Mouse (Mus musculus): ENCODE measurements around the gene Atxn7l3. TPM values are rescaled to one million over a fixed set of nuclear protein-coding genes. Genes with fewer than 3 reads are reported as not detected.
A peak's percentile ranks its signal among the peaks of the same experiment; 100 is the strongest.

The Atxn7l3 gene
- polyA plus RNA-seq, 1 experiment from 2014 or later = 15.2 TPM

DNA sequence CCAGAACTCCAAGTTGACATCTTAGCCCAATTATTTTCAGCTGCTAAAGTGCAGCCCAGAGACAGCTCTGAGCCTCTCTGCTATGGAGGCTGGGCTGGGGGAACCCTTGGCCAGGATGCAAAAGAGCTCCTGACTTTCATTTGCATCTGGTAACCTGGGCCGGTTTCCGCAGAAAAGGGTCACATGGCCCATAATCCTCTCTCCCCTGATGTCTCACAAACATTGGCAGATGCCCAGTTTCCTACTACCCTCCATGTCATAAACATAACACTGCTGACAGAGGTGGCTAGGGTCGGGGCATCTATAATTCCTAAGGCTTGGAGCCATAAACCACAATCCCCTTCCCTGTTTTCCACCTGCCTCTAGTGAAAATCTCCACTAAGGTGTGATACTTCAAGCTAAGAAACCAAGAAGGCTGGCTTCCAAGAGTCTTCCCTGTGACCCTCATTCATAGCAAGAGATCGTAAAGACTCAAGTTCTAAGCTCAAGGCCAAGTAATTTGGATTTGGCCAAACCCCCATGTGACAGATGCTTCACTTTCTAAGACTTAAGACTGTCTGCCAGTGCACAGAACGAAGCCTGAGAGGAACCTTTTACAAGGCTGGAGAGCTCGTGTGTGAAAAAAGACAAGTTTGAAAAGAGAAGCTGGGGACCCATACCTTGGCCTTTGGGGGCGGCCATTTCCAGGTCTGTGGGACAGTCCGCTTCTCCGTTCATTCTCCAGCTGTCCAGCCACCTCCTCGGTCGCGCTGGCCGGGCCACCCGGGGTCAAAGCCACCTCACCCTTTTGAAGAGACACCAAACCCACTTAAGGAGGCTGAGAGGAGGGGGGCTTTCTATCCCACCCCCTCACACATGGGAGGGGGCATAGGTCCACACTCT, 19.5 kb upstream of the Atxn7l3 start:
- no peaks in the 10 kb centered on the region for H3K9me3 ChIP-seq (ENCODE audit: control insufficient read depth, low read length)
- peak overlapping the region; percentile 86 for H3K4me2 ChIP-seq
- ATAC-seq (ENCODE audit: low FRiP score) = no peak
- peak overlapping the region; percentile 98 for H3K4me3 ChIP-seq (ENCODE audit: low read depth, low read length)
- H3K36me3 ChIP-seq (ENCODE audit: control insufficient read depth, insufficient read depth, low read length) = peaks cover 10% of the 10 kb centered on the region; the same call in 1 of the 2 replicates
- peak overlapping the region; percentile 27; the same call in 1 of the 2 replicates for H3K27ac ChIP-seq (ENCODE audit: low read depth, low read length)
- WGBS = 13% methylated on average over 14 of the region's 14 CpGs
- no peaks in the 10 kb centered on the region for H3K27me3 ChIP-seq (ENCODE audit: control insufficient read depth, insufficient read depth, low read length)
- DNase-seq (ENCODE audit: low spot score, missing footprints) = peak; percentile 91
- peaks cover 21% of the 10 kb centered on the region for H3K4me1 ChIP-seq (ENCODE audit: control insufficient read depth, insufficient read depth, low read length)
- peak overlapping the region; percentile 100 for H3K9ac ChIP-seq (ENCODE audit: low read length)

DNA sequence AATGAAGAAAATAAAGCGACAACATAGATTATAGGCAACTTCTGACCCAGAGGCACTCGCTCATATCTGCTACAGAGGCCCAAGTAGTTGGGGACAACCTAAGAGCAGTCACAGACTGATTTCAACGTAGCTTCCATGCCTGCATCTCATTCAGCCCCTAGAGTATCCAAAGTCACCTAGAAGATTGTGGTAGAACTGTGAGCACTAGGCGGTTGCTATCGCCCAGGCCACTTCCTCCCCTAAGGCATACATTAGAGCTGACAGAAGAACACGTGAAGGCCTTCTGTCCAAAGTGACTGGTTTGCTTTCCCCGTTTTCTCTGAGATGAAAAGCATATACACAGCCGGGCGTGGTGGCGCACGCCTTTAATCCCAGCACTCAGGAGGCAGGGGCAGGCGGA, 17.9 kb upstream of the Atxn7l3 start:
- peaks cover 31% of the 10 kb centered on the region for H3K4me1 ChIP-seq (ENCODE audit: control insufficient read depth, insufficient read depth, low read length)
- H3K4me2 ChIP-seq = no peak overlapping the region
- no peaks in the 10 kb centered on the region for H3K27me3 ChIP-seq (ENCODE audit: control insufficient read depth, insufficient read depth, low read length)
- whole genome bisulfite sequencing = 89% methylated on average over 12 of the region's 12 CpGs
- ATAC-seq (ENCODE audit: low FRiP score) (no peak), DNase-seq (ENCODE audit: low spot score, missing footprints) (peak; percentile 72)
- H3K4me3 ChIP-seq (ENCODE audit: low read depth, low read length) = no peak overlapping the region
- no peaks in the 10 kb centered on the region for H3K9me3 ChIP-seq (ENCODE audit: control insufficient read depth, low read length)
- no peak overlapping the region for H3K27ac ChIP-seq (ENCODE audit: low read depth, low read length)
- H3K9ac ChIP-seq (ENCODE audit: low read length) = no peak overlapping the region
- H3K36me3 ChIP-seq (ENCODE audit: control insufficient read depth, insufficient read depth, low read length) = peaks cover 13% of the 10 kb centered on the region; the same call in 1 of the 2 replicates

DNA sequence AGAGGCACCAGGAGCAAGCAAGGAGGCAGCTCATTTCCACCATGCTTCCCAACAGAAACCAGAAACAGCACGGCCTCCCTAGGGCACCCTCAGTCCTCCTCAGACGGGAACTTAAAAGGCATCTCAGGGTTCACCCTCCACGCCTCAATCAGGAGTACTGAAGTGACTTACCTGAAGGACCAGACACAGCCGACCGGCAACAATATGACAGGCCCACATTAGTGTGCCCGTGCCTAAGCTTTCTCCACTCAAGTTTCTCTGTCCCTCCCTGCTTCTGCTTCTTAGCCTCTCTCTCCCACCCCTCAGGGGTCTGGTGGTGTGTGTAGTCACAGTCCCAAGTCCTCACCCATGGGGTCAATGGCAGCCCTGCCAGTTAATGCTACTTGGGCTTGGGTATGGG, 16.2 kb upstream of the Atxn7l3 start:
- Histone ChIP-seq H3K9me3 (ENCODE audit: control insufficient read depth, low read length) (no peaks in the 10 kb centered on the region), H3K27ac (ENCODE audit: low read depth, low read length) (no peak overlapping the region), H3K27me3 (ENCODE audit: control insufficient read depth, insufficient read depth, low read length) (no peaks in the 10 kb centered on the region), H3K4me3 (ENCODE audit: low read depth, low read length) (no peak overlapping the region), H3K4me2 (no peak overlapping the region), H3K4me1 (ENCODE audit: control insufficient read depth, insufficient read depth, low read length) (peaks cover 37% of the 10 kb centered on the region), H3K36me3 (ENCODE audit: control insufficient read depth, insufficient read depth, low read length) (peaks cover 18% of the 10 kb centered on the region), H3K9ac (ENCODE audit: low read length) (no peak overlapping the region)
- ATAC-seq (ENCODE audit: low FRiP score) (no peak), DNase-seq (ENCODE audit: low spot score, missing footprints) (peak; percentile 81)
- 86% methylated on average over 6 of the region's 6 CpGs for WGBS

DNA sequence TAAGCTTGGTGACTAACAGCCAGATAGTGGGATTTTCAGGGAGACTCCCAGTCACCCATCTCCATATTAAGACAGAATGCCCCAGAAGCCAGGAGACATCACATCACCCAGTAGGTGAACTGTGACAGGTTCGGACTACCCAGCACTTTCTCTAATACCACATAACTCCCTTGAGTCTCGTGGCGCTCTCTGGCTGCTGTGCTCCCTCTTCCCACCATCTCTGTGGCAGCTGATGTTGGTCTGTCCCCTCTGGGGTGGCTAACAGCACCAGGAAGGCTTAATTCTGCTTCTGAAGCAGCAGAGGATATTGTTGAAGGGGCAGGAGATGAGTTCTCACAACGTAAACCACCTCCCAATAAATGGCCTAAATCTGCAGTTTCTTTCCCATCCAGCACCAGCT, 15.5 kb upstream of the Atxn7l3 start:
- H3K4me1 ChIP-seq (ENCODE audit: control insufficient read depth, insufficient read depth, low read length) = peaks cover 37% of the 10 kb centered on the region

DNA sequence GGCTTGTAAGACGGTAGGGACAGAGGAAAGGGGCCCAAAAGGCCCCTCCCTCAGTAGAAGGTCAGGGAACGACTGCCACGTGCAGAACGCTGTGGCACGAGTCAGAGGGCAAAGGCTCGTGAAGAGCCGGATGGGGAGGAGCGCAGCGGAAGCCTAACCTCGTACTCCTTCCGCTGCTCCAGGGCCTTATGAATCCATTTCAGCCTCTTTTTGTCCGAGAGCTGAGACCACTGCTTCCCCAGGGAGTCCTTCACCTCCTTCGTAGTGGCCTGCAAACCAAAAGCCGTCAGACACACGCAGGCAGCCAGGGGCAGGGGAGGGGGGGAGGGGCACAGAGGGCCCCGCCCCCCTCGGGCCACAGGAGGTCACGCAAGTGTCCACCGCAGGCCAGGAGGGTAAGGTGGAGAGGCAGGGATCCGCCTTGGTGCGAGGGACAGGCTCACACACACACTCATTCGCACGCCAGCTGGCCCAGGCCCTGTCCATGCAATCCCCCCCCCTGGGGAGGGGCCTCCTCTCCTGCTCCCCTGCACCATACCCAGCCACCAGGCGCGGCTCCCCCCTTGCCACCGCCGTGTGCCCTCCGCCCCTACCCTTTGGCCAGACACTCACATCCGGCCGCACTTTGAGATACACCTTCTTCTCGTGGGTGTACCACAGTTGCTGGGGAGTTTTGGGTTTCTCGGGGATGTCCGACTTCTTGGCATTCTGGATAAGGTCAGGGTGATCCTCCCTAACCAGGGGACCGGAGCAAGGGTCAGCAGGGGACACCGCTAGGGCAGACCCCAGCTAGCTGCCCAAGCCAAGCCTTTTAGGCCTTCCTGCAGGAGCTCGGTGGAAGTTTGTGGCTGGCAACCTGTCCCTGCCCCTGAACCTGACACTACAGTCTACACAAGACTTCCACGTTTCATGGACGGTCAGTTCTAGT, 14.6 kb upstream of the Atxn7l3 start:
- Histone ChIP-seq H3K4me2 (no peak overlapping the region), H3K36me3 (ENCODE audit: control insufficient read depth, insufficient read depth, low read length) (peaks cover 22% of the 10 kb centered on the region), H3K4me3 (ENCODE audit: low read depth, low read length) (0 out of 2 replicates have a peak overlapping the region, but pooled peaks have one; percentile 3), H3K27ac (ENCODE audit: low read depth, low read length) (no peak overlapping the region), H3K4me1 (ENCODE audit: control insufficient read depth, insufficient read depth, low read length) (peaks cover 35% of the 10 kb centered on the region), H3K27me3 (ENCODE audit: control insufficient read depth, insufficient read depth, low read length) (no peaks in the 10 kb centered on the region), H3K9ac (ENCODE audit: low read length) (0 out of 2 replicates have a peak overlapping the region, but pooled peaks have one; percentile 5), H3K9me3 (ENCODE audit: control insufficient read depth, low read length) (no peaks in the 10 kb centered on the region)
- ATAC-seq (ENCODE audit: low FRiP score) (no peak), DNase-seq (ENCODE audit: low spot score, missing footprints) (peak; percentile 87)
- 43% methylated on average over 34 of the region's 38 CpGs for WGBS

More for the DNA sequence above, 15.5 kb upstream of the Atxn7l3 start:
- Histone ChIP-seq H3K4me3 (ENCODE audit: low read depth, low read length) (no peak overlapping the region), H3K9ac (ENCODE audit: low read length) (no peak overlapping the region), H3K27ac (ENCODE audit: low read depth, low read length) (no peak overlapping the region), H3K27me3 (ENCODE audit: control insufficient read depth, insufficient read depth, low read length) (no peaks in the 10 kb centered on the region), H3K36me3 (ENCODE audit: control insufficient read depth, insufficient read depth, low read length) (peaks cover 19% of the 10 kb centered on the region), H3K4me2 (no peak overlapping the region), H3K9me3 (ENCODE audit: control insufficient read depth, low read length) (no peaks in the 10 kb centered on the region)
- DNase-seq (ENCODE audit: low spot score, missing footprints) (peak; percentile 53), ATAC-seq (ENCODE audit: low FRiP score) (no peak)
- WGBS = 89% methylated on average over 4 of the region's 4 CpGs

DNA sequence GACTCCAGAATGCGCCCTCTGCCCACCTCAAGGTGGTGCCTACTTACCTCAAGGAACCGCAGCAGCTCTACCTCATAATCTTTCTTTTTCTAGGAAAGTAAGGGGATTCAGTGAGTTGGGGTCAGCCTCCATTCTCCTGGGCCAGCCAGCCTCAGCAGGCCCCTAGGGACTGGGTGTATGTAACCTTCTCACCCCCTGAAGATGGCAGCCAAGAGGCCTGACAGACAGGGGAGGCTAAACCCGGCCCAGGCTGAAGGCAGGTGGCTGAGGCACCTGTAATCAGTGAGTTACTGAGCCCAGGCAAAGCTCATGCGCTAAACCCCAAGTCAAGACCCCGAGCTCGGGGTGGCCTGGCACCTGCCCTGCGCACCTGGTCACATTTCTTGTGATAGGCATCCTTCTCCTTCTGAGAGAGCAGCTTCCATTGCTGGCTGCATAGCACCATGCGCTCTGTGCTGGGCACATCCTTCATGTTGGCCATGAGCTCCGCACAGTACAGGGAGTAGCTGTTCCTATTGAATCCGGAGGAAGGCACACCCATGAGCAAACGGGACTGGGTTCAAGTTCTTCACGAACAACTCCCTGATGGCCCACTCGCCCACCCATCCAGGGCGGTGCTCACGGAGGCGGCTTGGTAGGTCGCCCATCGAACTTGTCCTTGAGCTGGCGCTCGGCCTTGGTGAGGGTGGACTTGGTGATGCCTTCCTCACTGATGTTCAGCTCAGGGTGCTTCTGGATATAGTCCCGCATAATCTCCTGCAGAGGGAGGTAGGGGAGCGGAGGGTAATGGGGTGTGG, 13.6 kb upstream of the Atxn7l3 start:
- H3K4me1 ChIP-seq (ENCODE audit: control insufficient read depth, insufficient read depth, low read length) = peaks cover 27% of the 10 kb centered on the region
- 86% methylated on average over 22 of the region's 22 CpGs for WGBS
- peak overlapping the region; percentile 52 for H3K4me2 ChIP-seq
- no peak overlapping the region for H3K9ac ChIP-seq (ENCODE audit: low read length)
- no peak for ATAC-seq (ENCODE audit: low FRiP score)
- no peak overlapping the region for H3K4me3 ChIP-seq (ENCODE audit: low read depth, low read length)
- DNase-seq (ENCODE audit: low spot score, missing footprints) = no peak
- no peaks in the 10 kb centered on the region for H3K9me3 ChIP-seq (ENCODE audit: control insufficient read depth, low read length)
- H3K27ac ChIP-seq (ENCODE audit: low read depth, low read length) = no peak overlapping the region
- H3K27me3 ChIP-seq (ENCODE audit: control insufficient read depth, insufficient read depth, low read length) = no peaks in the 10 kb centered on the region
- H3K36me3 ChIP-seq (ENCODE audit: control insufficient read depth, insufficient read depth, low read length) = peaks cover 22% of the 10 kb centered on the region

DNA sequence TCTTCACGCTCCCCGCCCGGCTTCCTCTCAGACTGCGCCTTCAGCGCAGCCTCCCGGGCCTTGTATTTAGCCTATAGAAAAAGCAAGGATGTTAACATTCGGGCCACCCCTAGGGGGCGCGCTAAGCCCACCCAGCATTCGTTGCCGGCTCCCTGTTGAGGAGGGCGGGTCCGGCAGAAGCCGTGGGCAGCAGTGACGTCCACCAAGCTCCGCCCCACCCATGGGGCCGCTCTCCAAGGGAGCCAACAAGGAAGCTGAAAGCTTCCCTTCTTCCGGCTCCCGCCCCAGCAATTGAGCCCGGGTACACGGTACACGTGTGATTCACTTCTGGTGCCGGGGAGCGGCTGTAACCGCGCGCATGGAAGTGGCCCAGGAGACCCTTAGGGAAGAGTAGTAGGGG, 12.5 kb upstream of the Atxn7l3 start:
- peaks cover 27% of the 10 kb centered on the region for H3K4me1 ChIP-seq (ENCODE audit: control insufficient read depth, insufficient read depth, low read length)

DNA sequence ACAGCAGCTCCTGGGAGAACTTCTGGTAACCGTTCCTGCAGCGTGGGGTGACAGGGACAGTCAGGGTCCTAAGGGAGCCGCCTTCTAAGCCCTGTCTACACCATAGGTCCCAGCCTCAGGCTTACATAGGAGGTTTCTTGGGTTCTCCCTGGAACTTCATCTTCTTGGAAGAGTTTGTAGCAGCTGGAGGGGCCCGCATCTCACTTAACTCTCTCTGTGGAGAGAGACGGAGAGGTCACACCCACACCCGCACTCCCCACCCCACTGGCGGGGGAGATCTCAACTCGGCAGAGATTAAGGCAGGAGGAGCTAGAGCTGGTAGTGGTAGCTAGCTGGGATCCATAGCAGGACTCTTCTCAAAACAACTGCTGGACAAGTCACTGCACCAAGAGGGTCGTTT, 11.7 kb upstream of the Atxn7l3 start:
- H3K27me3 ChIP-seq (ENCODE audit: control insufficient read depth, insufficient read depth, low read length) = no peaks in the 10 kb centered on the region
- 83% methylated on average over 9 of the region's 9 CpGs for WGBS
- H3K4me1 ChIP-seq (ENCODE audit: control insufficient read depth, insufficient read depth, low read length) = peaks cover 27% of the 10 kb centered on the region
- no peak overlapping the region for H3K9ac ChIP-seq (ENCODE audit: low read length)
- H3K4me2 ChIP-seq = no peak overlapping the region
- H3K4me3 ChIP-seq (ENCODE audit: low read depth, low read length) = no peak overlapping the region
- no peaks in the 10 kb centered on the region for H3K9me3 ChIP-seq (ENCODE audit: control insufficient read depth, low read length)
- no peak overlapping the region for H3K27ac ChIP-seq (ENCODE audit: low read depth, low read length)
- no peak for ATAC-seq (ENCODE audit: low FRiP score)
- H3K36me3 ChIP-seq (ENCODE audit: control insufficient read depth, insufficient read depth, low read length) = peaks cover 12% of the 10 kb centered on the region
- DNase-seq (ENCODE audit: low spot score, missing footprints) = no peak

More for the DNA sequence above, 12.5 kb upstream of the Atxn7l3 start:
- peak overlapping the region; percentile 6; the same call in 1 of the 2 replicates for H3K27ac ChIP-seq (ENCODE audit: low read depth, low read length)
- DNase-seq (ENCODE audit: low spot score, missing footprints) (peak; percentile 100), ATAC-seq (ENCODE audit: low FRiP score) (peak; percentile 93)
- peak overlapping the region; percentile 52 for H3K4me2 ChIP-seq
- peak overlapping the region; percentile 54 for H3K9ac ChIP-seq (ENCODE audit: low read length)
- H3K4me3 ChIP-seq (ENCODE audit: low read depth, low read length) = peak overlapping the region; percentile 25
- peaks cover 18% of the 10 kb centered on the region for H3K36me3 ChIP-seq (ENCODE audit: control insufficient read depth, insufficient read depth, low read length)
- H3K9me3 ChIP-seq (ENCODE audit: control insufficient read depth, low read length) = no peaks in the 10 kb centered on the region
- no peaks in the 10 kb centered on the region for H3K27me3 ChIP-seq (ENCODE audit: control insufficient read depth, insufficient read depth, low read length)
- WGBS = 1% methylated on average over 27 of the region's 27 CpGs
